Mouse (Mus musculus): ENCODE data around the gene Rabggtb. TPM values are rescaled to one million over a fixed set of nuclear protein-coding genes. Genes with fewer than 3 reads are reported as not detected.

The Rabggtb gene
- polyA plus RNA-seq (2015; fragmentation: Nextera tagmentation; extraction: Ambion mirVana) = 29.1 and 35.8 TPM in 2 replicates

- WGBS (ENCODE audit: insufficient replicate concordance) = under 1% methylated on average over 62 of the region's 65 CpGs
- Histone ChIP-seq H3K4me3 (ENCODE audit: low read depth, low read length) (peak within 1 kb of the TSS; percentile 80), H3K9ac (ENCODE audit: low read depth, low read length) (peak within 1 kb of the TSS; percentile 90), H3K4me1 (ENCODE audit: control insufficient read depth, low read depth, low read length) (peaks cover 47% of the 10 kb centered on the region), H3K4me2 (ENCODE audit: low read depth, low read length) (peak within 1 kb of the TSS; percentile 90), H3K27me3 (ENCODE audit: control insufficient read depth, insufficient read depth, low read depth, low read length) (no peaks in the 10 kb centered on the region), H3K36me3 (ENCODE audit: control insufficient read depth, insufficient read depth) (peaks cover 37% of the 10 kb centered on the region), H3K27ac (ENCODE audit: low read length) (peak within 1 kb of the TSS; percentile 94), H3K9me3 (replicated peaks; ENCODE audit: control insufficient read depth, low read length) (no peaks in the 10 kb centered on the region)
- peak; percentile 95 for ATAC-seq (ENCODE audit: low read depth)
Measured at GRCm38 (mm10) chr3:153912546-153913509, at the start of gene Rabggtb. TSS of gene Rabggtb (minus strand) at chr3:153913009.

- WGBS (ENCODE audit: insufficient replicate concordance) = 43% methylated on average over 6 of the region's 6 CpGs
Measured at GRCm38 (mm10) chr3:153961632-153962389, 49.0 kb upstream of the Rabggtb start.

GRCm38 (mm10) chr3:153960884-153961283, 48.1 kb upstream of the Rabggtb start:
- H3K4me2 ChIP-seq (ENCODE audit: low read depth, low read length) = no peak overlapping the region
- 48% methylated on average over 2 of the region's 2 CpGs for WGBS (ENCODE audit: insufficient replicate concordance)
- no peak overlapping the region for H3K9ac ChIP-seq (ENCODE audit: low read depth, low read length)
- no peak for ATAC-seq (ENCODE audit: low read depth)
- H3K4me1 ChIP-seq (ENCODE audit: control insufficient read depth, low read depth, low read length) = no peaks in the 10 kb centered on the region
- no peaks in the 10 kb centered on the region for H3K36me3 ChIP-seq (ENCODE audit: control insufficient read depth, insufficient read depth)
- H3K27me3 ChIP-seq (ENCODE audit: control insufficient read depth, insufficient read depth, low read depth, low read length) = no peaks in the 10 kb centered on the region
- no peak overlapping the region for H3K27ac ChIP-seq (ENCODE audit: low read length)
- H3K9me3 ChIP-seq (replicated peaks; ENCODE audit: control insufficient read depth, low read length) = no peaks in the 10 kb centered on the region
- no peak overlapping the region for H3K4me3 ChIP-seq (ENCODE audit: low read depth, low read length)

More at GRCm38 (mm10) chr3:153961632-153962389, 49.0 kb upstream of the Rabggtb start:
- ATAC-seq (ENCODE audit: low read depth) = no peak
- Histone ChIP-seq H3K27me3 (ENCODE audit: control insufficient read depth, insufficient read depth, low read depth, low read length) (no peaks in the 10 kb centered on the region), H3K9me3 (replicated peaks; ENCODE audit: control insufficient read depth, low read length) (no peaks in the 10 kb centered on the region), H3K27ac (ENCODE audit: low read length) (no peak overlapping the region), H3K4me2 (ENCODE audit: low read depth, low read length) (no peak overlapping the region), H3K36me3 (ENCODE audit: control insufficient read depth, insufficient read depth) (no peaks in the 10 kb centered on the region), H3K9ac (ENCODE audit: low read depth, low read length) (no peak overlapping the region), H3K4me3 (ENCODE audit: low read depth, low read length) (no peak overlapping the region), H3K4me1 (ENCODE audit: control insufficient read depth, low read depth, low read length) (no peaks in the 10 kb centered on the region)

- Histone ChIP-seq H3K4me1 (ENCODE audit: control insufficient read depth, low read depth, low read length) (no peaks in the 10 kb centered on the region), H3K27ac (ENCODE audit: low read length) (no peak overlapping the region), H3K4me3 (ENCODE audit: low read depth, low read length) (no peak overlapping the region), H3K36me3 (ENCODE audit: control insufficient read depth, insufficient read depth) (no peaks in the 10 kb centered on the region), H3K9ac (ENCODE audit: low read depth, low read length) (no peak overlapping the region), H3K27me3 (ENCODE audit: control insufficient read depth, insufficient read depth, low read depth, low read length) (no peaks in the 10 kb centered on the region), H3K9me3 (replicated peaks; ENCODE audit: control insufficient read depth, low read length) (no peaks in the 10 kb centered on the region), H3K4me2 (ENCODE audit: low read depth, low read length) (no peak overlapping the region)
- no peak for ATAC-seq (ENCODE audit: low read depth)
- 73% methylated on average over 9 of the region's 9 CpGs for WGBS (ENCODE audit: insufficient replicate concordance)
Measured at GRCm38 (mm10) chr3:153959731-153960207, 47.0 kb upstream of the Rabggtb start.

GRCm38 (mm10) chr3:153959035-153959730, 46.4 kb upstream of the Rabggtb start:
- Histone ChIP-seq H3K9me3 (replicated peaks; ENCODE audit: control insufficient read depth, low read length) (no peaks in the 10 kb centered on the region), H3K27me3 (ENCODE audit: control insufficient read depth, insufficient read depth, low read depth, low read length) (no peaks in the 10 kb centered on the region), H3K4me1 (ENCODE audit: control insufficient read depth, low read depth, low read length) (no peaks in the 10 kb centered on the region), H3K4me2 (ENCODE audit: low read depth, low read length) (no peak overlapping the region), H3K36me3 (ENCODE audit: control insufficient read depth, insufficient read depth) (no peaks in the 10 kb centered on the region), H3K9ac (ENCODE audit: low read depth, low read length) (no peak overlapping the region), H3K27ac (ENCODE audit: low read length) (no peak overlapping the region), H3K4me3 (ENCODE audit: low read depth, low read length) (no peak overlapping the region)
- ATAC-seq (ENCODE audit: low read depth) = 0 out of 2 replicates have a peak, but pooled peaks have one; percentile 12
- WGBS (ENCODE audit: insufficient replicate concordance) = 84% methylated on average over 1 of the region's 1 CpGs

GRCm38 (mm10) chr3:153957916-153958315, 45.1 kb upstream of the Rabggtb start:
- WGBS (ENCODE audit: insufficient replicate concordance) = 44% methylated on average over 5 of the region's 5 CpGs
- Histone ChIP-seq H3K27ac (ENCODE audit: low read length) (no peak overlapping the region), H3K4me2 (ENCODE audit: low read depth, low read length) (no peak overlapping the region), H3K4me3 (ENCODE audit: low read depth, low read length) (no peak overlapping the region), H3K27me3 (ENCODE audit: control insufficient read depth, insufficient read depth, low read depth, low read length) (no peaks in the 10 kb centered on the region), H3K36me3 (ENCODE audit: control insufficient read depth, insufficient read depth) (no peaks in the 10 kb centered on the region), H3K4me1 (ENCODE audit: control insufficient read depth, low read depth, low read length) (no peaks in the 10 kb centered on the region), H3K9ac (ENCODE audit: low read depth, low read length) (no peak overlapping the region), H3K9me3 (replicated peaks; ENCODE audit: control insufficient read depth, low read length) (no peaks in the 10 kb centered on the region)
- ATAC-seq (ENCODE audit: low read depth) = no peak

- Histone ChIP-seq H3K4me1 (ENCODE audit: control insufficient read depth, low read depth, low read length) (peaks cover 9% of the 10 kb centered on the region), H3K4me2 (ENCODE audit: low read depth, low read length) (no peak overlapping the region), H3K27ac (ENCODE audit: low read length) (no peak overlapping the region), H3K4me3 (ENCODE audit: low read depth, low read length) (no peak overlapping the region), H3K9ac (ENCODE audit: low read depth, low read length) (no peak overlapping the region), H3K9me3 (replicated peaks; ENCODE audit: control insufficient read depth, low read length) (no peaks in the 10 kb centered on the region), H3K36me3 (ENCODE audit: control insufficient read depth, insufficient read depth) (no peaks in the 10 kb centered on the region), H3K27me3 (ENCODE audit: control insufficient read depth, insufficient read depth, low read depth, low read length) (no peaks in the 10 kb centered on the region)
- WGBS (ENCODE audit: insufficient replicate concordance) = 59% methylated on average over 2 of the region's 2 CpGs
- no peak for ATAC-seq (ENCODE audit: low read depth)
Measured at GRCm38 (mm10) chr3:153948176-153948575, 35.4 kb upstream of the Rabggtb start.

- 50% methylated on average over 4 of the region's 4 CpGs for WGBS (ENCODE audit: insufficient replicate concordance)
Measured at GRCm38 (mm10) chr3:153947271-153947670, 34.5 kb upstream of the Rabggtb start.

More at GRCm38 (mm10) chr3:153947271-153947670, 34.5 kb upstream of the Rabggtb start:
- Histone ChIP-seq H3K4me1 (ENCODE audit: control insufficient read depth, low read depth, low read length) (peaks cover 14% of the 10 kb centered on the region), H3K9ac (ENCODE audit: low read depth, low read length) (no peak overlapping the region), H3K27me3 (ENCODE audit: control insufficient read depth, insufficient read depth, low read depth, low read length) (no peaks in the 10 kb centered on the region), H3K4me2 (ENCODE audit: low read depth, low read length) (no peak overlapping the region), H3K36me3 (ENCODE audit: control insufficient read depth, insufficient read depth) (no peaks in the 10 kb centered on the region), H3K9me3 (replicated peaks; ENCODE audit: control insufficient read depth, low read length) (no peaks in the 10 kb centered on the region), H3K4me3 (ENCODE audit: low read depth, low read length) (no peak overlapping the region), H3K27ac (ENCODE audit: low read length) (no peak overlapping the region)
- ATAC-seq (ENCODE audit: low read depth) = no peak

Measured in liver, embryonic 16.5 days (tissue).